Mouse (Mus musculus): Measurements from ENCODE around the gene Nucb2. TPM values are rescaled to one million over a fixed set of nuclear protein-coding genes. Genes with fewer than 3 reads are reported as not detected.

Gene Nucb2
- total RNA-seq (2022) = 10 to 100 TPM; 25.7 to 28.7 (median 28.2) TPM

DNA sequence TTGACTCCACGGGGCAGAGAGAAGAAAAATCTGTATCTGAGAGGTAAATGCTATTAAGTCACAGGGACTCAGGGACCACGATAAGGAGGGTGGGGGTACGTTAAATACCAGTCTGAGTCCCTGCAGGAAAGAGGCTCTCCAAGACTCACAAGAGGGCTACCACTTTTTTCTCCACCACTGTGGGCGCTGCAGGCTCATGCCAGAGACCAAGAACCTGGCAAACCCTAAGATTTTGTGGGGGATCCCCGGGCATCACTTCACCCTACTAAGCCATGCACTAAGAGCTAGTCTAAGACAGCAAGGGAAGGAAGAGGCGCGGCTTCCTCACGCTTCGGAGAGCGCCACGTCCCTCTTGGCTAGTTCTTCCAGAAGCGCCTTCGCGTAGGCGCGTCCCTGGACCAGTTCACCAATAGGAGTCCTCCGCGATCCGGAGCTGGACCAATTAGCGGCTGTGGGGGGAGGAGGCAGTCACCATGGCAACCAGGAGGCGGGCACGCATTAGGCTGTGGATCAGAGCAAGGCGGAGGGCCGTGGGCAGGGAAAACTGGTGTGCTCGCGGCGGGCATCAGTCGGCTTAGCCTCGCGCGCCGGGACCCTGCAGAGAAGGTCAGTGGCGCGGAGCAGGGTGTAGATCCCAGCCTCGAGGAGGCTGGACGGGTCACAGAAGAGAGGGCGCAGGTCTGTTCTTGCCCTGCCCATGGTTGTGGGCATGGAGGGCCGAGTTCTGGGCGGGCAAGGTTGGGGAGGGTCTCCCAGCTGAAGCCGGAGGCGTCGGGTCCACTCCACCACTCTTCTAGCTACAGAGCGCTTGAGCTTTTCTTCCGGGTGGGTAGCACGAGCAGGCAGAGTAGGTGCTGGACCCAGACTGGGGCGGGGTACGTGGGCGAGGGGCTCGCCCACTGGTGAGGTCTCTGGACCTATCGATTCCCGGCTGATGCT is at the start of gene Nucb2:
Gene Nucb2, plus strand, starts transcription at position 491 of the 939 bp plus-strand sequence.
- peak; percentile 95 to 99 for DNase-seq (ENCODE audit: low spot score in 2 of 2)

DNA sequence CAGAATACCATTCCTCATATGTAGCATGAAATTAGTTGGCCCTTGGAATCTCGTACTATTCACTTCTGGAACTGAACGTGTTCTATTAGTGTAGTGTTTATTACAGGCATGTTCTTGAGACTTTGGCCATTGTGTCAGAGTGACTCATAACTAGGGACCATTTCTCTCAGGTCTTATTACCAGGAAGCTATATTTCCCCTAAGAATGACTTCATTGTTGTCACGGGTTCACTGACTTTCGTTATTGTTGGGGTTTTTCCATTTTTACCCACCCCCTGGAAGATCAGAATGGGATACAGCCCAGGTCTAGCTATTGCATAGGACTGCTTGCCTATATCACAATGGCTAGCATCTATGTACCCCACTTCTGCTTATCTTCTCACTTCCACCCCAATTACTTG is 47.2 kb upstream of the Nucb2 start:
- DNase-seq (ENCODE audit: low spot score in 2 of 2) = no peak

DNA sequence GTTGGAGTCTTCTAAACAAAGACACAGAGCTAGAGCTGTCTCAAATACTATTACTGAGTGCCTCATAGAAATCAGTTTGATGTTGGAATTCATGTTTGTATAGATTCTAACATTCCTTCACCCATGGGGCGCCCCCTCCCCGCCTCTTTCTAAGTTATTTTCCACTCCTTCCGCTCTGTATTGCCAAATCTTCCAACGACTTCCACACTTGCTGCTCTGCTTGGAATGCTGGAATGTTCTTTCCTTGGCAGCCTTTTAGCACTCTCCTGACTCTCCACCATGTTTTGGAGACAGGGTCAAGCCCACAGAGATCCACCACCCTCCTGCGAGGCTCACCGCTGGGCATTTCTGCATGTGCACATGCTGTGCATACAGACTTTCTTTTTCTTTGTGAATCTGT is 46.8 kb upstream of the Nucb2 start:
- no peak for DNase-seq (ENCODE audit: low spot score in 2 of 2)

DNA sequence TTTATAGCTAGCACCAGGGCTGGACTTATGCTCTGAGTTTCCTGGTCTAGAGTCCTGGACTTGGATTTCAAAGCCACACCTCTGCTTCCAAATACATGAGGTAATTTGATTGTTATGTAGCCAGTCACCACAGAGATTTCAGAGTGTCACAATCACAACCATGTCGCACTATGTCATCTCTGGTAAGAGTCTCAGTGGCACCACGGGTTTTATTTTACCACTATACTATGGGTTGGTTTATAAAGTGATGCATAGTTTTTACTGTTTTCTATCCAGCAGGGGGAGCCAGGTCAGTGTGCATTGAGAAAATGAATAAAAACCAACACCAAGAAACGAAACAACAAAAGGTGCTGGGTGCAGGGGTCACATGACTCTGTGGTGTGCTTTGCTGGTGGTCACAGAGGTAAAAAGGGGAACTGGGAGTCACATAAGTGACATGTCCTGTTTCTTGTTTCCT is 45.2 kb upstream of the Nucb2 start:
- DNase-seq (ENCODE audit: low spot score in 2 of 2) = no peak

DNA sequence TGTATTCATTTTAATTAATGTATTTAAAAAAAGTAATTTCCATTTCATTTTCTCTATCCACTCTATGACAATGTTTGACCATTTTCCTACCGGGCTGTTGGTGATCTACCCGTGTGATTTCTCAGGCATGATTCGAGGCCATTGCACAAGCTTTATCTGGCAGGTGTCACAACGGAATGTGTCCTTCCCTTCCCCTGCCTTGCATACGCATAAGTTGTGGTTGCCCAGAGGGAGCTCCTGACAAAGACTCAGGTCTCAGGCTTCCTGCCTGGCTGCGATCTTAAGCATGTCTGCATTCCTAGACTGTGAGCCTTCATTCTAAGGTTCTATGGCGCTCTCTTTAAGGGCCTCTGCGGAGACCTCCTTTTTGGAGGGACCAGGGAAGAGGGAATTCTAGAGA is 42.1 kb upstream of the Nucb2 start:
- no peak for DNase-seq (ENCODE audit: low spot score in 2 of 2)

DNA sequence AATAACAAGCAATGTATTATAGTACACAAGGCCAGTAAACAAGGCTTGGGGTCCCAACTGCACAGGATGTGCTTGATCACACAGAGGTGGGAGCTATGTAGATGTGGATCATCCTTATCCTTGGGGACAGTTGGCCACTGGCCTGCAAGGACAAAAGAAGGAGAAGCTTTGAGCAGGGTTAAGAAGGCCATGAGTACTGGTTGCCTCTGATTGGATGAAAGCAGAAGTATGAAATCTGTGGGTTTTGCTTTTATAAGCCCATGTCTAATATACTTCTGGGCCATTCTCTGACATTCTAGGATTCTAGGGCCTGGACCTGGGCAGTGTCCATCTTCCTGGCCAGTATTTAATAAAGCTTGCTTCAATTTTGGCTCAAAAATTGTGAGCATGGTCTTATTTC is 28.3 kb upstream of the Nucb2 start:
- no peak for DNase-seq (ENCODE audit: low spot score in 2 of 2)

DNA sequence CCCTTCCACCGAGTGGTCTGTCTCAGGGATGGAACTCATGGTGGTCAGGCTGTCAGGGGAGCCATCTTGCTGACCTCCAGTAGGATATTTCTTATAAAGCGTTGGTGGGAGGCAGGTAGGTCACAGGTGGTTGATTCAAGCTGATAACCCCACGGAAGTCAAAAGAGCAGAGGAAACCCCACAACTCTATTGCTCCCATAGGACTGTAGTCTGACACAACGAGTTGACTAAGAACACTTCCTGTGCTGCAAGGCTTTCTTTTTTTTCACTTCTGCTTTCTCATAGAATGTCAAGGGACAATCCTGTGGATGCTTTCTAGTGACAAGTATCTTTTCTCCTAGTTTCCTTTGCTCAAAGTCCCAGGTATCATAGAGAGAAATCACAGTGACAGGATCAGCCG is 27.9 kb upstream of the Nucb2 start:
- DNase-seq (ENCODE audit: low spot score in 2 of 2) = no peak

DNA sequence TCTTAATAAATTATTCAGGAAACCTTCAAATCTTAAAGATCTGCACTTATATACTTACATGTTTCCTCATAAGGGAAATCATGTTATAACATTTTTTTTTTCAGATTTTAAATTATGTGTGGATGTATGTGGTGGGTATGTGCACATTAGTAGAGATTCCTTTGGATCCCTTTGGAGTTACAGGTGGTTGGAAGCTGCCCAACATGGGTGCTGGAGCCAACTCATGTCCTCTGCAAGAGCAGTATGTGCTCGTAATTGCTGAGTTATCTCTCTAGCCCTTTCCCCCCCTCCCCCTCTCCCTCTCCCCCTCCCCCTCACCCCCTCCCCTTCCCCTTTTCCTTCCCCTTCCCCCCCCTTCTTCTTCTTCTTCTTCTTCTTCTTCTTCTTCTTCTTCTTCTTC is 21.1 kb upstream of the Nucb2 start:
- no peak for DNase-seq (ENCODE audit: low spot score in 2 of 2)

DNA sequence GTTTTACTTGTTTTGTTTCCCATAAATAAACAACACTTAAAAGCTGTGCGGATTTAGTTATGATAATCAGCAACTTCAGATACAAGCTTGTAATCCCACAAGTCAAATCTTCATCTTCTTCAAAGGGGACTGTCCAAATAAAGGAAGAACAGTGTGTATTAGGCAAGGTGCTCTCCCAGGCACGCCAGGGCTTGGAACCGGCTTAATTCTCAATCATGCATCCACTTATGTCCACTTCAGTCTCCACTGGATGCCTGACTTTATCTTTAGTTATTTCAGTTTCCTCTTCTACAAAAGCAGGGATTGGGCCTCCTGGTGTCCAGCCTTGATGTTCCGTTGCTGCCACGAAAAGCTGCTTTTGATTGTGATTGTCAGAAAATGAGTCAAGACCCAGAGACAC is 20.4 kb upstream of the Nucb2 start:
- DNase-seq (ENCODE audit: low spot score in 2 of 2) = no peak

DNA sequence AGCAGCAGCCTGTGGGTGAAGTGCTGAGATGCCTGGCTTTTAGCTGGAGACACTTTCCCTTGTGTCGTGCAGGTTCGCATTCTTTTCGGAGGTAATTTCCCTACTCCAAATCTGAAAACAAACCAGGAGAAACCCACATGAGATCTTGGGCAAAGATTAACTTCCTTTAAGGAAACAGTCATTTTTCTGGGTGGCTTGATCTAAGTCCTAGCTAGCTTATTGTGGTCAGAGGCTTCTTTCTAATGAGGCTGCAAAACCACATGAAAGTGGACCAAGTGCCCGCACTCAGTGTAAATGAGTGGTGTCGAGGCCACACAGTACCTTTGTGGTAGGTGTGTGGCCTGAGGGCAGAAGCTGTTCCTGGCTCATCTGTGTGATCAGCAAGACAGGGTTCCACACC is 20.0 kb upstream of the Nucb2 start:
- no peak for DNase-seq (ENCODE audit: low spot score in 2 of 2)

DNA sequence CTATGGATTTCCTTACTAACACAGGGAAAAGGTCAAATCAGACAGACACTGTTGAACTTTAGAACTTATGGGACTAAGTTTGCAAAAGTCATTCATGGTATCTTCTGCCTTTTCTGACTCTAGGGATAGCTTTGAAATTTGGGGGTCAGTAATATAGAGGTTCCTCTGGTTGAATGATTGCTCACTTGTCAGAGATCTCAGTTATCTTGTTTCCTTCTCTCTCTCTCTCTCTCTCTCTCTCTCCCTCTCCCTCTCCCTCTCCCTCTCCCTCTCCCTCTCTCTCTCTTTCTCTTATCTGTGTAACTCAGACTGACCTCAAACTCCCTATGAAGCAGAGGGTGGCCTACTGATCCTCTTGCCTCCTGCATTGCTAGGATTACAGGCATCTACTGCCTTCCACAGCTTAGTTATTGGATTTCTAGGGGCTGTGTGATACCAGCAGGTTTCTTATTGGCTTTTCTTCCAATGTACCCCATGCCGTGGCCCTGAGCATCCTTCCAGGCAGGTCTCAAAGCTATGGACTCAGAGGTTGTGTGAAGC is 19.0 kb upstream of the Nucb2 start:
- DNase-seq (ENCODE audit: low spot score in 2 of 2) = no peak

DNA sequence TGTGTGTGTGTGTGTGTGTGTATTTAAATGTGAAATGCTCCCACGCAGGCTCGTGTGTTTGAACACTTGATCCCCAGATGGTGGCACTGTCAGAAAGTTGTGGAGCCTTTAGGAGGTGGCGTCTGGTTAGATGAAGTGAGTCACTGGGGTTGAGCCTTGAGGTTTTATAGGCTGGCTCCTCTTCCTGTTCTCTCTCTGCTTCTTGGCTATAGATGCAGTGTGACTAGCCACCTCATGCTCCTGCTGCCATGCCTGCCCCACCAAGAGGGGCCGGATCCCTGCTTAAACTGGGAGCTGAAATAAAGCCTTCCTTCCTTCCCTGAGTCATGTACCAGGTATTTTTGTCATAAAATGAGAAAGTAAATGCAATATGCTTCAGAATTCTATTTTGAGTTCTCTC is 13.1 kb upstream of the Nucb2 start:
- DNase-seq (ENCODE audit: low spot score in 2 of 2) = no peak

DNA sequence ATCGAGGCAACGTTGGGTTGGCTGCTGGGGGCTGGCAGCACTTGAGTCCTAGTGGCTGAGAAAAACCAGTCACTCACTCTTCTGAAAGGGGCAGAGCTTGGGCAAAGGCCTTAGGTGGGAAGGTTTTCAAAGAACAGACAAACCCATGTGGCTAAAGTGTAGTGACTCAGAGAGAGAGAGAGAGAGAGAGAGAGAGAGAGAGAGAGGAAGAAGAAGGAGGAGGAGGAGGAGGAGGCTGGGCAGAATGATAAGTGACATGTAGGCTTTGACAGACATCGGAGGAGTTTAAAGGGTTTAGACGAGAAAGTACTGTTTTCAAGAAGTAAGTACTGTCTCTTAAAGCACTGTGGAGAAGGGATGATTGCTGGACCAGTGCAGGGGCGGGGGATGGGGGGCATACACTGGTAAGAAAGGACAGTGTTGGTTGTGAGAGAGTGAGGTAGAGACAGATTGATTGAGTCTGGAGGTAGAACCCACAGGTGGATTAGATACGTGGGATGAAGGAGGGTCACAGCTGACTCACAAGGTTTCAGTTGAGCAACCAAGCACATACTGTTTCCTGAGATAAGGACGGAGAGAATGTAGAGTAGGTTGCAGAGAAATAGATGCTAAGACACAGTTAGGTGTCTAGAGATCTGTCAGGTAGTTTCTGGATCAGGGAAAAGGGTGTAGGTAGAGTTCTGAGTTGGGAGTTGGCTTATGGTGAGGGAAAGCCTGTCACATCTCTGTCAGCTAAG is 10.7 kb upstream of the Nucb2 start:
- no peak for DNase-seq (ENCODE audit: low spot score in 2 of 2)

DNA sequence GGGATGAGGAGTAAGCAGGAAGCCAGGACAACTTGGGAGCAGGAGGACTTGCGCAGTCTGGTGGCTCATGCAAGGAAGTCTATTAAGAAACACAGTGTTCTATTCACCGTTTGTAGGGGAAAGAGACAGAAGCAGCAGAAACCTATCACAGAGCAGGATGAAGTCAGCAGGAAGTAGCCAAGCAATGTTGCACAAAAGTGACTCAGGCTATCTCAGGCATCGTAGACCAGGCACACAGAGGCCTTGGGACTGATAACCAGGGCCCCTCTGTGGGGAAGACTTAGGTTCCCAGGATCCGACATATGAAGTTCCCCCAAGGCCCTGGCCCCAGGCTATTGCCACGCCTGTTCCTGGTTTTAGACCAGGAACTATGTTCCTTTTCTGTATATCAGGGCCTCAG is 9.6 kb upstream of the Nucb2 start:
- DNase-seq (ENCODE audit: low spot score in 2 of 2) = no peak

DNA sequence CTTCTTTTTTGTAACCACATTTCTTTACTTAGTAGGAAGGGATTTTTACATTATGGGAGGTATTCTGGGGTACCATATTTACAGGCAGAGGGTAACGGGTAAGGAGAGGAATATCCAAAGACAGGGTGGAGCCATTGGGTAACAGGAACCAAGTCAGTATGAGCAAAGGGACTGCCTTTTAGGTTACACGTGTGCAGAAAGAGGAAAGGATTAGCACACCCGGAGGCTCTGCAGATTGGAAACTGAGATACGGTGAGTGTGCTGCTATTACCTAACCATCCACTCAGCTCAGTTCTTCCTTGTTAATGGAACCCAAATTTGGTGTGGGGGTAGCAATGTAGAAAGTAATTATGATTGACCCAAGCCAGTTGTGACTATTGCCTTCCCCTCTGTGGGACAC is 7.4 kb upstream of the Nucb2 start:
- DNase-seq (ENCODE audit: low spot score in 2 of 2) = no peak

DNA sequence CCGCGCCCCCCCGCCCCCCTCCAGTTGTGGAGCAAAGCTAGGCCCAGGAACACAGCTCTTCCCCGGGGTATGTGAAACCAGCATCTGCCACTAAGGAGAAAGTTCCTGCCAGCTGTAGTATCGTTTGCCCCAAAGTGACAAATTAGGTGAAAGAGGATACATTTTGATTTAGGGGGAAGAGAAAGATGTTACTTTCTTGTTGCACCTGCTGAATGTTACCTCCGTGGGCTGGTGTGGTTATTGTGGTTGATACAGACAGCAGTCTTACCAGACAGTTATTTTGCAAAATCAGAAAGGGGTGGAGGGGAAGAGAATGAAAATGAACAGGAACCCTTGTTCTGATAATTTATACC is 625 bp downstream of the Nucb2 start:
- DNase-seq (ENCODE audit: low spot score in 2 of 2) = no peak

DNA sequence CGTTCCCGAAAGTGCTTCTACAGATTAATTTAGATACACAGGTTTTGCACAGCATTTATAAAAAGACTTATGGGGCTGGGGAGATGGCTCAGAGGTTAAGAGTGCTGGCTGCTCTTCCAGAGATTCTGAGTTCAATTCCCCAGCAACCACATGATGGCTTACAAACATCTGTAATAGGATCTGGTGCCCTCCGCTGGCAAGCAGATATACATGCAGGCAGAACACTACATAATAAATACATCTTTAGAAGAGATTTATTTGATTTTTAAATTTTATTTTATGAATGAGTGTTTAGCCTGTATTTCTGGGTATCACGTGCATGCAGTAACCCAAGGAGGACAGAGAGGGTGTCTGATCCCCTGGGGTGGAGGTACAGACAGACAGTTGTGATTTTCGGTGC is 9.9 kb downstream of the Nucb2 start:
- DNase-seq (ENCODE audit: low spot score in 2 of 2) = no peak

DNA sequence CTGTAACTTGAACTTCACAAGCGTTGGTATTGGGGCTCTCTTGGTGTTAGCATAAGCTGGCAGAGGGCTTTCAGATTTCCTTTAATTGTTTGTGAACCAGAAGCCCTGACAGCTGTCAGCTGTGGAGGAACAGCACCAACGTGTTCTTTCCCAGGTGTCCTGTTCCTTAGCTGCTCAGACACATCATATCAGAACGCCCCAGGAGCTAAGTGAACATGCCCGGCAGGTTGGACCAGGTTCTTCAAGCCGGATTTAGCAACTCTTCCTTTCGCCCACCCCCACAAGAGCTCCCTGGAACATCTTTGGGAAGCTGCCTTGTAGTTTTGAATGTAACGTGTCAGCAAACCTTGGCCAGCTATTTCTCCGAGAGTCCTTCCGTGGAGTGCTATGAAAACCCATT is 10.4 kb downstream of the Nucb2 start:
- no peak for DNase-seq (ENCODE audit: low spot score in 2 of 2)

DNA sequence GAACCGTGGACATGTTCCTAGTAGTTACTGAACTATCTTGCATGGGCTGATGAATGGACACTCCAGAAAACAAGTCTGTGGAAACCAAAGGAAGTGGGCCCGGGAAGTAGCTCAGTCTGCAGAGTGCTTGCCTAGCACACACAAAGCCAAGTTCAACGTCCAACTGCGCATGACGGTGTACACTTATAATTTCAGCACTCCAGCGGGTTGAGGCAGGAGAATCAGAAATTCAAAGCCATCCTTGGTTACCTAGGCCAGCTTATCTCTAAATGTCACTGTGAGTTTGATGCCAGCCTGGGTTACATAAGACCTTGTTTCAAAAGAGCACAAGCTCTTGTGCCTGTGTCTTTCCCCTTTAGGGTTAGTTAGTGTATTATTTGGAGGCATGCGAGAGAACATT is 10.9 kb downstream of the Nucb2 start:
- no peak for DNase-seq (ENCODE audit: low spot score in 2 of 2)

DNA sequence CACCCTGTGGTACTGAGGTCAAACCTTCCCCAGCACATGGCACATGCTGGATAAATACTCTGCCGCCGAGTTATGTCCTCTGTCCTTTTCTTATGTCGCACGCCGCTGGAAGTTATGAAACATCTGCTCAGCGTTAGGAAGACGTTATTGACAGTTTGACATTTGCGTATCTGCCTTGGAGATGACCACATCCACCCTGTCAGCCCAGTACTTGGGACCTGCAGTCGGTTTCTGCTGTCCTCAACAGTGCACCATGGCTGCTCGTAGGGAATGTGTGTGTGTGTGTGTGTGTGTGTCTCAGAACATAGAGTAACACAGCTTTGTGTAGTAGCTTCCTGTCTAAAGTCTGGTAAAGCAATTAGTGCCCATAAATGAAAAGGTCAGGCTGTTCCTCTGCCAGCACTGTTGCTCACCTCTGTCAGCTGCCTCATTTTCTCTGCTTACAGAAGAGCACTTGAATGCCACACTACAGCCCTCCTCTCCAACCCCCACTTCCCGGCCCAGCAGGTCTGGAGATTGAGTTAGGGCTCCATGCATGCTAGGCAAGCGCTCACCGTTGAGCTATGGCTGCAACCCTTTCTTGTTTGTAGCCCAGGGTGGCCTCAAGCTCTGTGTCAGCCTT is 11.5 kb downstream of the Nucb2 start:
- DNase-seq (ENCODE audit: low spot score in 2 of 2) = no peak

DNA sequence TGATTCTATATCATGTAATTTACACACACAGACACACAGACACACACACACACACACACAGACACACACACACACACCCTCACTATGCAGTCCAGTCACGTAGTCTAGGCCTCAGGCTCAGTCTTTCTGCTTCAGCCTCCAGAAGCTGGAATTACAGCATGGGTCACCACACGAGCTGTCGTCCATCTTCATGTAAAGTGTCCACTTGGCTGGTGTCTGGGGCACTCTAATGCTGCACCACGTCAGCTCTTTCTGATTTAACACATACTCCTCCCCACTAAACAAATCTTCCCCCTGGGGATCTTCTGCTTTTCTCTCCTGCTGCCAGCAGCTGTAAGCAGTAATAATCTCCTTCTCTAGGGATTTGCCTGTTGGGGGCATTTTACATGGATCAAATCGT is 13.1 kb downstream of the Nucb2 start:
- no peak for DNase-seq (ENCODE audit: low spot score in 2 of 2)

DNA sequence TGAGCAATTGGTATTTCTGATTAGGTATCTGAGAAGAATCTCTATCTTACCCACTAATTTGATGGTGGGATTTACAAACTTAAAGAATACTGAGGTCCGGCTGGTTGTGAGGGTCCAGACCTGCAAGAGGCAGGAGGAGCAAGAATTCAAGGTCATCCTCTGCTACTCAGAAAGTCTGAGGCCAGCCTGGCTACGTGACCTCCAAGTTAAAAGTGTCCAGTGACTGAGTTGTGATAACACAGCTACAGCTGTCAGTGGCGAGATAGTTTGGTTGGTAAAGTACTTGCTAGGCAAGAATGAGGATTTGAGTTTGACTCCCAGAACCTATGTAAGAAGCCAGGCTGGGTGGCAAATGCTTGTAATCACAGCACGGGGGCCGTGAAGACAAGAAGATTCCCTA is 14.0 kb downstream of the Nucb2 start:
- DNase-seq (ENCODE audit: low spot score in 2 of 2) = no peak
